Mouse (Mus musculus) forebrain, postnatal 0 days (tissue): ENCODE results near the gene Gm10912. TPM values are rescaled to one million over a fixed set of nuclear protein-coding genes. Genes with fewer than 3 reads are reported as not detected.
"Not testable (repeated sequence)": the region's sequence is repeated elsewhere in the genome, so short reads cannot be mapped to it uniquely, and the experiment has no call there.

Experiments used
- ATAC-seq: fragments of 200-750 bp; cut with Nextera tagmentation; 2 replicates; pipeline ENCODE4 v1.8.0; 2017; ENCODE audit warnings: mild to moderate bottlenecking, moderate library complexity
- DNase-seq: peaks from one replicate; pipeline ENCODE4 v3.0.0-alpha.2; 2015
- H3K27ac ChIP-seq: fragments of 300-500 bp; sonication (generic); 2 replicates; pipeline ENCODE4 v1.5.1; 2014; ENCODE audit warnings: low read depth, mild to moderate bottlenecking, antibody characterized with exemption, low read length, moderate library complexity, mixed read lengths
- H3K27me3 ChIP-seq: fragments of 300-500 bp; sonication (generic); 2 replicates; pipeline ENCODE4 v1.6.1; 2014; ENCODE audit warnings: mild to moderate bottlenecking, low read length, mixed read lengths; ENCODE audit not compliant: insufficient read depth
- H3K36me3 ChIP-seq: fragments of 300-500 bp; sonication (generic); 2 replicates; pipeline ENCODE4 v1.6.1; 2014; ENCODE audit warnings: mild to moderate bottlenecking, moderate library complexity; ENCODE audit not compliant: insufficient read depth
- H3K4me1 ChIP-seq: fragments of 300-500 bp; sonication (generic); 2 replicates; pipeline ENCODE4 v1.6.1; 2014; ENCODE audit warnings: antibody characterized with exemption; ENCODE audit not compliant: insufficient read depth
- H3K4me2 ChIP-seq: fragments of 300-500 bp; sonication (generic); 2 replicates; pipeline ENCODE4 v1.6.1; 2014; ENCODE audit warnings: low read depth, mild to moderate bottlenecking, moderate library complexity
- H3K4me3 ChIP-seq: fragments of 300-500 bp; sonication (generic); 2 replicates; pipeline ENCODE4 v1.5.1; 2014; ENCODE audit warnings: low read depth, low read length, mixed read lengths
- H3K9ac ChIP-seq: fragments of 300-500 bp; sonication (generic); 2 replicates; pipeline ENCODE4 v1.6.1; 2014; ENCODE audit warnings: mild to moderate bottlenecking
- H3K9me3 ChIP-seq: fragments of 300-500 bp; sonication (generic); 2 replicates; pipeline ENCODE4 v1.6.1; 2016; ENCODE audit warnings: low read length
- CTCF ChIP-seq: sonication (generic); IDR thresholded peaks from 2 replicates; pipeline ENCODE4 v1.5.1; 2016; ENCODE audit warnings: antibody characterized with exemption, control low read depth, low read depth
- WGBS: fragments of 180-500 bp; shearing (Covaris S2); extraction: QIAGEN DNeasy Blood & Tissue Kit; methylation state at CpG from one replicate; pipeline ENCODE4 v1.1.7; 2014; 5-methylcytosine and 5-hydroxymethylcytosine counted together
- polyA plus RNA-seq: library from polyadenylated mRNA; unstranded; fragments of >200 nt; fragmentation: Nextera tagmentation; extraction: Ambion mirVana; gene quantifications from 2 replicates; pipeline ENCODE4 v1.2.1, GENCODE M21; 2015
- total RNA-seq: library from RNA; depleted of rRNA; stranded (reverse); fragments of >200 nt; gene quantifications from 2 replicates; pipeline ENCODE4 v1.2.3, GENCODE M21; 2014; rRNA removed

The Gm10912 gene
- total RNA-seq (0.15 TPM in 1 of 2 replicates, not detected in the other), polyA plus RNA-seq (not detected in 2 replicates)

GRCm38 (mm10) chr2:104065526-104065925, at the start of gene Gm10912:
Gene Gm10912 (plus strand): TSS chr2:104065826.
- WGBS, result 88% methylated on average over 5 of the region's 6 CpGs
- DNase-seq, H3K4me2 ChIP-seq: not testable (repeated sequence)

GRCm38 (mm10) chr2:104023096-104023495, 42.5 kb upstream of the Gm10912 start:
- DNase-seq, result no peak
- Histone ChIP-seq H3K4me3 (no peak overlapping the region), H3K27me3 (no peaks in the 10 kb centered on the region), H3K27ac (no peak overlapping the region), H3K9ac (no peak overlapping the region), H3K4me1 (no peaks in the 10 kb centered on the region), H3K9me3 (no peaks in the 10 kb centered on the region), H3K4me2 (no peak overlapping the region), H3K36me3 (no peaks in the 10 kb centered on the region)
- TF ChIP-seq CTCF, result no peak
- 88% methylated on average over 7 of the region's 7 CpGs for WGBS
- ATAC-seq, result no peak

More at GRCm38 (mm10) chr2:104065526-104065925, at the start of gene Gm10912:
- not testable (repeated sequence) for H3K4me3 ChIP-seq, H3K27me3 ChIP-seq, H3K9ac ChIP-seq, H3K36me3 ChIP-seq, H3K4me1 ChIP-seq, ATAC-seq, H3K27ac ChIP-seq, H3K9me3 ChIP-seq

GRCm38 (mm10) chr2:104024656-104025055, 41.0 kb upstream of the Gm10912 start:
- H3K27me3 ChIP-seq, result no peaks in the 10 kb centered on the region
- DNase-seq, result no peak
- no peak overlapping the region for H3K27ac ChIP-seq
- no peak for ATAC-seq
- H3K4me1 ChIP-seq, result peaks cover 8% of the 10 kb centered on the region
- H3K4me2 ChIP-seq, result no peak overlapping the region
- WGBS, result 88% methylated on average over 4 of the region's 4 CpGs
- H3K9me3 ChIP-seq, result no peaks in the 10 kb centered on the region
- no peak overlapping the region for H3K9ac ChIP-seq
- no peaks in the 10 kb centered on the region for H3K36me3 ChIP-seq
- no peak overlapping the region for H3K4me3 ChIP-seq
- TF ChIP-seq CTCF, result no peak

- Histone ChIP-seq H3K4me2 (peak within 1 kb of the TSS; percentile 87), H3K4me3 (peak within 1 kb of the TSS; percentile 67), H3K9me3 (no peaks in the 10 kb centered on the region), H3K9ac (peak within 1 kb of the TSS; percentile 95), H3K27ac (peak within 1 kb of the TSS; percentile 36; the same call in 1 of the 2 replicates), H3K4me1 (peaks cover 10% of the 10 kb centered on the region), H3K36me3 (peaks cover 3% of the 10 kb centered on the region; the same call in 1 of the 2 replicates), H3K27me3 (no peaks in the 10 kb centered on the region)
- ATAC-seq, result peak; percentile 94
- WGBS, result 2% methylated on average over 41 of the region's 44 CpGs
- TF ChIP-seq CTCF, result peak; percentile 29; the same call in 1 of the 2 replicates
- peak; percentile 73 for DNase-seq
Observed at GRCm38 (mm10) chr2:104027458-104028138, 38.0 kb upstream of the Gm10912 start, which contains the start of gene Fbxo3. Gene Fbxo3 (plus strand): TSS chr2:104027721.

GRCm38 (mm10) chr2:104028139-104028723, 37.4 kb upstream of the Gm10912 start, which contains the start of gene 4931422A03Rik:
Gene 4931422A03Rik (minus strand): TSS chr2:104028361.
- ATAC-seq (peak; percentile 62), DNase-seq (peak; percentile 27)
- peaks cover 10% of the 10 kb centered on the region for H3K4me1 ChIP-seq
- H3K27ac ChIP-seq, result peak within 1 kb of the TSS; percentile 36; the same call in 1 of the 2 replicates
- peak within 1 kb of the TSS; percentile 87 for H3K4me2 ChIP-seq
- whole genome bisulfite sequencing, result under 1% methylated on average over 32 of the region's 32 CpGs
- H3K27me3 ChIP-seq, result no peaks in the 10 kb centered on the region
- no peaks in the 10 kb centered on the region for H3K9me3 ChIP-seq
- H3K4me3 ChIP-seq, result peak within 1 kb of the TSS; percentile 67
- peaks cover 3% of the 10 kb centered on the region; the same call in 1 of the 2 replicates for H3K36me3 ChIP-seq
- H3K9ac ChIP-seq, result peak within 1 kb of the TSS; percentile 95
- TF ChIP-seq CTCF, result no peak

- 70% methylated on average over 2 of the region's 2 CpGs for WGBS
- no peaks in the 10 kb centered on the region for H3K9me3 ChIP-seq
- no peak overlapping the region for H3K27ac ChIP-seq
- H3K4me1 ChIP-seq, result peaks cover 10% of the 10 kb centered on the region
- no peak overlapping the region for H3K9ac ChIP-seq
- DNase-seq (no peak), ATAC-seq (no peak)
- peaks cover 7% of the 10 kb centered on the region for H3K36me3 ChIP-seq
- H3K27me3 ChIP-seq, result no peaks in the 10 kb centered on the region
- peak overlapping the region; percentile 87 for H3K4me2 ChIP-seq
- H3K4me3 ChIP-seq, result no peak overlapping the region
- TF ChIP-seq CTCF, result no peak
Observed at GRCm38 (mm10) chr2:104029074-104029473, 36.6 kb upstream of the Gm10912 start.

GRCm38 (mm10) chr2:104030381-104030780, 35.2 kb upstream of the Gm10912 start:
- TF ChIP-seq CTCF, result no peak
- H3K36me3 ChIP-seq, result peaks cover 10% of the 10 kb centered on the region
- 90% methylated on average over 3 of the region's 3 CpGs for WGBS

More at GRCm38 (mm10) chr2:104030381-104030780, 35.2 kb upstream of the Gm10912 start:
- Histone ChIP-seq H3K27ac (no peak overlapping the region), H3K4me1 (peaks cover 10% of the 10 kb centered on the region), H3K4me2 (no peak overlapping the region), H3K27me3 (no peaks in the 10 kb centered on the region), H3K9me3 (no peaks in the 10 kb centered on the region), H3K4me3 (no peak overlapping the region), H3K9ac (no peak overlapping the region)
- DNase-seq (no peak), ATAC-seq (no peak)
